Mouse (Mus musculus) retina, postnatal 1 day (tissue): Measurements from ENCODE around the gene Luc7l3.

Experiments used
- DNase-seq: peaks from one replicate; pipeline ENCODE4 v3.0.0-alpha.2; 2012

Gene Luc7l3

GRCm38 (mm10) chr11:94321931-94322400, at the start of gene Luc7l3:
Gene Luc7l3 (minus strand): TSS chr11:94321988.
- DNase-seq = peak; percentile 96

GRCm38 (mm10) chr11:94370809-94371208, 49.0 kb upstream of the Luc7l3 start:
- no peak for DNase-seq

- no peak for DNase-seq
Measured at GRCm38 (mm10) chr11:94369981-94370380, 48.2 kb upstream of the Luc7l3 start.

GRCm38 (mm10) chr11:94365340-94365739, 43.6 kb upstream of the Luc7l3 start:
- DNase-seq = no peak

DNA sequence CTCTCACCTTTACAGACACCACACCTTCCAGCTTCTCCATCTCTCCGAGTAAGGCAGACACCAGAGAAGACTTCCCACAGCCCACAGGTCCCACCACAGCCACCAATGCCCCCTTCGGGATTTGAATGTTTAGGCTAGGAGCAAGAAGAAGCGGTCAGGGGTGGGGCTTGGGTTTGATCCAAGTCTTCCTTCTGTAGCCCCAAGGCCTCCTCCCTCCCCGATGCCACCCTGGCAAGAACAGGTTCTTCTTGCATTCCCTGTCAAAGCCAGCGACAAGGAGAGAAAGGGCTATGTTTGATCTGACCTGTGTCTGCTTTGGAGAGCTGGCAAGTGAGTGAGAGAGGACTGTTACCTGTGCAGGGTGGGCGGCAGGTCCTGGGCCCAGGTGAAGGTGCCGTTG, 41.9 kb upstream of the Luc7l3 start:
- DNase-seq = no peak

DNA sequence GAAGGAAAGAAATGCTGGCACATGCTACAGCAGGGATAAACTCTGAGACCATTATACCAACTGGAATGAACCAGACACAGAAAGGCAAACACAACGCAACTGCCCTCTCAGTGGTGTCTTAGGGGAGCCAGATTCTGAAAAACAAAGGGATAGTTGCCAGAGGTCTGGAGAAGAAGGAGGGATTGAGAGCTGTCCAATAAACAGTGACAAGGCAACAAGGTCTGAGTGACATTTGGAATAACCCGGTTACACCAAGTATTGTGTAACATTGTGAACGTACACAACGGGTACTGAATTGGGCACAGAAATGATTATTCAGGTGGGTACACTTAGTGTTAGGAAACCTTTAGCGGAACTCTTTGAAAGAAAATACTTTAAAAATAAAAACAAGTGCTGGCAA, 40.3 kb upstream of the Luc7l3 start:
- no peak for DNase-seq

DNA sequence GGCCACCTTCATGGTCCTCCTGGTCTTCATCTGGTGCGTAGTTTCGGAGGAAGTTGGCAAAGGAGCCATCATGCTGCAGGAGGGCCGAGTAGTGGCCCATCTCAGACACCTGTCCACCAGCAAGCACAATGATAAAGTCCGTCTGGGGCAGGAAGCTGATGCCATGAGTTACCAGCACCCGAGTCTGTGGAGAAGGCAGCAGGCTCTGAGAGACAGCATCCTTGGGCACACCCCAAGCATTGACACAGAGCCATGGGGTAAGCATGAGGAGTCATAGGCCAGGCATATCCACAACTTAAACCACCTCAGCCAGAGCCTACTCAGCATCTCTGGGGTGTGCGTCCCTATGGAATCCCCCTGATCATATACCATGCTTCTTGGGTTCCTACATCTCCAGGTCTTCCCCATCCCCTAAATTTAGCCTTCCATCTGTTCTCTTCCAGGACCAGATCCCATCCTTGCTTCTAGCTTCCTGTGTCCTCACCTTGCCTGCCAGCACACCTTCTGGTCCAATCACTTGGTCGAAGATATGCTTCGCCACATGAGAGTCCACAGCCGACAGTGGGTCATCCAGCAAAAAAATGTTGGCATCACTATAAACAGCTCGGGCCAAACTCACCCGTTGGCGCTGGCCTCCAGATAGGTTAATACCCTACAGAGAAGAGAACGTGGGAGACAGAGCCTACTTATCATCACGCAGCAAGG, 39.5 kb upstream of the Luc7l3 start:
- no peak for DNase-seq

- no peak for DNase-seq
Measured at GRCm38 (mm10) chr11:94359168-94359567, 37.4 kb upstream of the Luc7l3 start.

DNA sequence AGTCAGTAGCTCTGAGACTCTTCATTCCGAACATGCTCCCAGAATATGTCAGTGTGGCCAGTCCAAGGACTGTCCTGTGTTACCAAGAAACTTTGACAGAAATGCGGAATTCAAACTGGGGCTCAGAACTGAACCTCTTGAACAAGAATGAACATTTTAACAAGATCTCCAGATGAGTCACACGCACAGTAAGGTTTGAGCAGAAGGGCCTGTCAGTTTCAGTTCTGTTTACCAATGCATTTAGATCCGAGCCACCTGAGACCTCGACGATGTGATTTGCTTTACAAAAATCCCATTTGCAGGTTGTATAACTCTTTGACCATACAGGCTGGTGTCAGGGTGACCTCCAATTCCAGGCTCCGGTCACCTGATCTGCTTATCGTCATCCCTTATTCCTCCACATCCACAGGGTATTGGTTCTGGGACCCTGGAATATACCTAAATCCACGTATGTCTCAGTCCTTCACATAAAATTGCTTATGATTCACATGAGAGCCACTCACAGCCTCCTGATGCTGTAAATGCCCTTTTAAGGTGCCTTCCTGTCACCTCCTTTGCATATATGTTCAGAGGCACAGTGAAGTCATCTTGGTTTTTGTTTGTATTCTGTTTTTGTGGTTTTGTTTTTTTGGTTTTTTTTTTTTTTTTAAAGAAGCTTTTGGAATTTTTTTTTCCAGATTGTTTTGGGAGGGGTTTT, 33.9 kb upstream of the Luc7l3 start:
- no peak for DNase-seq

- no peak for DNase-seq
Measured at GRCm38 (mm10) chr11:94351094-94351493, 29.3 kb upstream of the Luc7l3 start.

DNA sequence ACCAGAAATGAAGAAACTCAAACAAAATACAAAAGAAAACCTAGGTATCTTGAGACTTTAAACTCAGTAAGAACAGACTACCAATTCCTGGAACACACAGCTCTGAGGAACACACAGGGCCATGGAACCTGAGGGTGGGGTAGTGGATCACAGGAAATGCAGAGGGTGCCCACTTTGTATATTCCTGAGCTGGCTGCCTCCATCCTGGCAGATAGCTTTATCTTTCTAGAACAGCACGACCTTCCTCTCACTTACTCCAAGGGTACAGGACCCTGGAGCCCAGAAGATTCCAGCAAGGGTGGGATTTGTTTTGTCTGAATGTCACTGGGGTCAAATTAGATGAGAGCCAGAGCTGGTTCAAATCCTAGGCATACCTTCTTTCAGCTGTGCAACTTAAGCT, 28.5 kb upstream of the Luc7l3 start:
- no peak for DNase-seq

- no peak for DNase-seq
Measured at GRCm38 (mm10) chr11:94349839-94350238, 28.1 kb upstream of the Luc7l3 start.

- no peak for DNase-seq
Measured at GRCm38 (mm10) chr11:94347063-94347575, 25.3 kb upstream of the Luc7l3 start.

DNA sequence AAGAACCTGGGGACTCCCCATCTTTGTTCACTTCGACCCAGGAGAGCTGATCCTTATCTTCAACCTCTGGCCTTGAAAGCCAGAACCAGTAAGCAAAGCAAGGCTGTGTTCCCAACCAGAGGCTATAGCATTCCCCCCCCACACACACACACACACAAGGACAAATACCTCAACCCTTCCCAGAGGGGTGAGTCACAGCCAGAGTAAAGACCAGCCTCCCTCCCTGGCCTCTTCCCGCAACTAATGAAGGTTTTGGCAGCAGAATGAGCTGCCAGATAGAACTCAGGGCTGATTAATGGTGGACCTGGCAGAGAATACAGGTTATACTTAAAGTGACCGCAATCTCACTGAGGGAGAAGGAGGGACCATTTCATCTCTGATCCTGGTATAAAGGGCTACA, 24.8 kb upstream of the Luc7l3 start:
- no peak for DNase-seq

DNA sequence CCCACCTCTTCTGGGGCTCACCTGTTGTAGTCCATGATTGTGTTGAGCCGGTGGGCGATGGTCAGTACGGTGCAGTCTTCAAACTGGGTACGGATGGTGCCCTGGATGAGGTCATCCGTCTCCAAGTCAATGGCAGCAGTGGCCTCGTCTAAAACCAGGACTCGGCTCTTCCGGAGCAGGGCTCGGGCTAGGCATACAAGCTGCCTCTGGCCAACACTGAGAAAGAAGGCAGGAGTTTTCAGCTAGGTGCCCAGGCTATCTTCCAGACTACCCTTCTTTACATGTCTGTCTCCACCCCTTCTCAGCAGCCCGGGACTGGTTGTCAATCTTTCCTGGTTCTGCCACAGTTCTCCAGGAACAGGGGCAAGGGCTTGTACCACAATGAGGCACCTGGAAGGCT, 24.1 kb upstream of the Luc7l3 start:
- DNase-seq = no peak

GRCm38 (mm10) chr11:94344470-94344869, 22.7 kb upstream of the Luc7l3 start:
- no peak for DNase-seq

- DNase-seq = peak; percentile 72
Measured at GRCm38 (mm10) chr11:94343955-94344358, 22.2 kb upstream of the Luc7l3 start.

DNA sequence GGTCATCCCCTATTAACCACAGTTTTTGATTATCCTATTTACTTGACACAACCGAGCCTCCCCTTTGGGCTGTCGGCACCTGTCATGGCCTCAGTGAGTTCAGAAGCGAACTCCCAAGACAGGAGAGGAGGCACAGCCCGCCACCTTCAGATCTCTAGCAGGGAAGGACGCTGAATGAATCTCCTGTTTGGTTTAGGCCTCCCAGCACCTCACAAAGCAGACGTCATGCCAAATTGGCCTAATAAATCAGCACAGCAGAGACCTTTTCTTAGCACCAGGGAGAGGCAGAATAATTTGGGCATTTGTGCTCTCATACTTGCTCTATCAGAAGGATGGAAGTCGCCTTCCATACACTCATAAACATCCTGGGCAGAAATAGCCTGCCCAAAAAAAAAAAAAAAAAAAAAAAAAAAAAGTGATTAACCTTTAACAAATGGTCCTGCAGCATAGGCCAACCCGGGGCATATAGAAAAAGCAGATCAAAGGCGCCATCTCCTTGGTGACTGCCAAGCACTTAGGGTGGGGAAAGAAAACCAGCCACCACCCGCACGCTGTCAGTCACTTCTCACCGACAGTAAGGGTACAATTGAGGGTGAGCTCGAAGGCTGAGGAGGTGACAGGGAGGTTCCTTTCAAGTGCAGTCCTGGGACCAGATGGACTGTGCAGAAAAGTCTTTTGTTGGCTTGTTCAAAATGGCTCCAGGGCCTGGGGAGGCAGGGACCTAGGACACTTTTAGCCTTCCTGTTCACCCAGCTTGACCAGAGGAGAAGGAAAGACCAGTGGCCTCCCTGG, 20.5 kb upstream of the Luc7l3 start:
- DNase-seq = no peak

DNA sequence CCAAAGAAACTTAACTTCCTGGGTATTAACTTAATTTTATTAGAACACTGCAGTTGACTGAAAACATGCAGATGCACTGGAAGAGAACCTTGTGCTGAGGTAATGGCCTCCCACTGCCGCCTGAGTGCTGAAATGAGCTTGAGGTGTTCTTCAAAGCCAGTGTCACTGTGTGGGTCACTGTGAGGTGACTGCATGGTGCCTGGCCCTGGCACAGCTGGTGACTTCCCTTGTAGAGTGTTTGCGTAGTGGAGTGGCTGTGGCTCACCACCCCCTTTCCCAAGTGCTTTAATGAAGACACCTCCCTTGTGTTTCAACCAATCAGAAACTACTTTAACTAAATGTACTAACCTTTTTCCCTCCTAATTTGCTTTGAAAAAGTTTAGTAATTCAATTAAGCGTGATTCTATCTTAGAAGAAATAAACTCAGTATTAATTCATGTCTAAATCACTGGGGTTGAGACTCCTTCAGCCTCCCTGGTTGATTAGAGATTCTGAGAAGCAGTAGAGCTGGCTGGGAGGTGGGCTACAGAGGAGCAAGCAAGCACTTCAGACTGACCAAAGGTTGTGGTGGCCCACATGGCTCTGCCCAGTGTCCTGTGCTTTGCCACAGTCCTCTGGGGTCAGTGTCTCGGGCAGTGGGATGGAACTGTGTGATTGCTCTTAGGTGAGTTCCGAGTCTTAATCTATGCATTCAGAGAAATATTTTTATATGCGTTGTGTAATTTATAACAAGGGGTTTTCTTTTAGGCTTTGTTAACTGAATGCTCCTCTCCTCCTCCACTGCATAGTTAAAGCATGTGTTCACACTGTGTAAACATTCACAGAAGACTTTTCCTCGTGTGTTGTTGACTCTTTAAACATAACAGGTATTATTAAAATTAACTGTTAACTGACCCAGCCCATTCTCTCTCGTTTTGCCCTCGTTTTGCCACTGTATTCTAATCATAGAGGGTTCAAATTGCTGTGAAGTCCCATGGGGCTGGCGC, 19.5 kb upstream of the Luc7l3 start:
- no peak for DNase-seq

GRCm38 (mm10) chr11:94339732-94340585, 18.2 kb upstream of the Luc7l3 start:
- DNase-seq = peak; percentile 90

DNA sequence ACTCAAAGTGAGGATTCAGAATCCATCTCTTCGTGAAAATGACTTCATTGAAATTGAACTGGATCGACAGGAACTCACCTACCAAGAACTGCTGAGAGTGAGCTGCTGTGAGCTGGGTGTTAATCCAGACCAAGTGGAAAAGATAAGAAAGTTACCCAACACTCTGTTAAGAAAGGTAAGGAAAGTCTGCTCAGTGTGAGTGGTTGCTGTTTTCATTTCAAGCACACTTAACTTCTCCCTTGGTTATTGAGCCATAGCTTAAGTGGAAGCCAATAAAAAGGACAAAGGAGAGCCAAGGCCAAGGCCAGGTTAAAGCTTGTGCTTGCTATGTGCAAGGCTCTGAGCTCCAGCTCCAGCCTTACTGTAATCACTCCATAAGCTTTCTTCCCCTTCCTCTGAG, 16.6 kb upstream of the Luc7l3 start:
- no peak for DNase-seq
